In genomic region chr2:119411016-119411415, GRCm38 (mm10) we compare ENCODE assay signal across 18 mouse cellular contexts. TPM values are rescaled to one million over a fixed set of nuclear protein-coding genes. Genes with fewer than 3 reads are reported as not detected.
A peak's percentile ranks its signal among the peaks of the same experiment; 100 is the strongest.
DNase-seq lines count a peak whose midpoint lies in the region; ATAC-seq and TF ChIP-seq lines count a peak whose summit lies in the region.
"Had no signal": no experiment of that assay in that cellular context is flagged by ENCODE, and none has a peak within 500 bp of the region (broad histone marks: within the 10 kb centered on the region; RNA-seq: fewer than 3 reads in every experiment).

No protein-coding gene starts in this region.

- intact Hi-C loops in left cerebral cortex, adult 2 months (cut with DNase I): no loop called here
- intact Hi-C loops in left cerebral cortex, postnatal 25 days (cut with DNase I): no loop called here

- no peaks in the 10 kb centered on the region for H3K4me1 ChIP-seq in intestine, embryonic 14.5 days (replicated peaks; ENCODE audit: control insufficient read depth, insufficient read depth, low read length)
- no peaks in the 10 kb centered on the region for H3K4me1 ChIP-seq in intestine, embryonic 15.5 days (replicated peaks)
- H3K4me1 ChIP-seq in heart, embryonic 15.5 days (replicated peaks): peaks cover 4% of the 10 kb centered on the region; the same call in 1 of the 2 replicates
- H3K4me1 ChIP-seq in lung, postnatal 0 days (ENCODE audit: insufficient read depth, low read depth, low read length): peaks cover 6% of the 10 kb centered on the region; the same call in 1 of the 2 replicates
- peaks cover 2% of the 10 kb centered on the region; the same call in 1 of the 2 replicates for H3K4me1 ChIP-seq in cerebellum, adult 2 months (ENCODE audit: control insufficient read depth, insufficient read depth, low read length)
- H3K4me1 ChIP-seq: midbrain, embryonic 12.5 days; neural tube, embryonic 13.5 days had no signal

- peaks cover 73% of the 10 kb centered on the region for H3K36me3 ChIP-seq in intestine, embryonic 14.5 days (ENCODE audit: control insufficient read depth, insufficient read depth, low read length)
- peaks cover 12% of the 10 kb centered on the region for H3K36me3 ChIP-seq in intestine, embryonic 15.5 days
- peaks cover 47% of the 10 kb centered on the region for H3K36me3 ChIP-seq in heart, embryonic 15.5 days
- H3K36me3 ChIP-seq in lung, postnatal 0 days (ENCODE audit: insufficient read depth, low read length): peaks cover 4% of the 10 kb centered on the region; the same call in 1 of the 2 replicates

- H3K4me3 ChIP-seq in intestine, embryonic 14.5 days (ENCODE audit: low read depth, low read length): no peak overlapping the region
- H3K4me3 ChIP-seq in intestine, embryonic 15.5 days (replicated peaks): no peak overlapping the region
- no peak overlapping the region for H3K4me3 ChIP-seq in left cerebral cortex, adult 2 months
- H3K4me3 ChIP-seq in heart, embryonic 15.5 days: no peak overlapping the region
- no peak overlapping the region for H3K4me3 ChIP-seq in lung, postnatal 0 days (ENCODE audit: low read depth, low read length)
- no peak overlapping the region for H3K4me3 ChIP-seq in cerebellum, adult 2 months (replicated peaks; ENCODE audit: insufficient read depth, low read depth, low read length)
- H3K4me3 ChIP-seq: midbrain, embryonic 12.5 days; neural tube, embryonic 13.5 days had no signal

- 77% methylated on average over 5 of the region's 5 CpGs for WGBS in intestine, embryonic 14.5 days
- WGBS in intestine, embryonic 15.5 days: 74% methylated on average over 5 of the region's 5 CpGs
- WGBS in heart, embryonic 15.5 days: 74% methylated on average over 5 of the region's 5 CpGs
- 53% methylated on average over 5 of the region's 5 CpGs for WGBS in lung, postnatal 0 days
- 86% methylated on average over 5 of the region's 5 CpGs for WGBS in cerebellum, adult 2 months

- TF ChIP-seq CTCF in left cerebral cortex, adult 2 months (IDR thresholded peaks at IDR 0.05): no peak
- no peak for TF ChIP-seq CTCF in lung, postnatal 0 days (IDR thresholded peaks at IDR 0.05)
- no peak for TF ChIP-seq CTCF in cerebellum, adult 2 months (IDR thresholded peaks at IDR 0.05; ENCODE audit: borderline replicate concordance, insufficient read depth, low read depth, low read length)

- TF ChIP-seq POLR2A in cerebellum, adult 2 months (IDR thresholded peaks at IDR 0.05; ENCODE audit: borderline replicate concordance, insufficient read depth, low read length): no peak

- no peak for DNase-seq in intestine, embryonic 14.5 days (ENCODE audit: low spot score)
- DNase-seq in left cerebral cortex, adult 2 months (ENCODE audit: extremely low spot score in 1 of 2, low spot score in 2 of 2): no peak
- no peak for DNase-seq in left cerebral cortex, postnatal 25 days (ENCODE audit: low spot score in 2 of 2)
- DNase-seq in lung, postnatal 0 days (ENCODE audit: low spot score): peak; percentile 17
- DNase-seq in cerebellum, adult 2 months: no peak
- DNase-seq in embryo, embryonic 10.5 days (ENCODE audit: low spot score): no peak
- DNase-seq: adrenal gland, postnatal 36 days; cerebellum, adult 9-10 months; forebrain, postnatal 0 days; liver; right cerebral cortex, postnatal 25 days; thymus, postnatal 4 days had no signal

- peak; percentile 65 for TF ChIP-seq EP300 in lung, postnatal 0 days (IDR thresholded peaks at IDR 0.05)

- no peak overlapping the region for H3K9ac ChIP-seq in intestine, embryonic 14.5 days (ENCODE audit: low read length)
- no peak overlapping the region for H3K9ac ChIP-seq in intestine, embryonic 15.5 days
- no peak overlapping the region for H3K9ac ChIP-seq in heart, embryonic 15.5 days
- no peak overlapping the region for H3K9ac ChIP-seq in lung, postnatal 0 days (replicated peaks; ENCODE audit: low read depth)
- H3K9ac ChIP-seq: forebrain, postnatal 0 days; midbrain, embryonic 12.5 days; neural tube, embryonic 13.5 days had no signal

- ATAC-seq in intestine, embryonic 14.5 days (replicated peaks; ENCODE audit: low FRiP score, low TSS enrichment, low read depth): no peak
- ATAC-seq in intestine, embryonic 15.5 days: no peak
- no peak for ATAC-seq in heart, embryonic 15.5 days (replicated peaks; ENCODE audit: insufficient number of reproducible peaks, insufficient read depth, low FRiP score, low read depth)
- ATAC-seq in lung, postnatal 0 days: 0 out of 2 replicates have a peak, but pooled peaks have one; percentile 12
- ATAC-seq: forebrain, postnatal 0 days; hindbrain, embryonic 16.5 days had no signal

- no peak overlapping the region for H3K4me2 ChIP-seq in intestine, embryonic 14.5 days (ENCODE audit: low read length)
- H3K4me2 ChIP-seq in intestine, embryonic 15.5 days (replicated peaks): no peak overlapping the region
- no peak overlapping the region for H3K4me2 ChIP-seq in heart, embryonic 15.5 days
- H3K4me2 ChIP-seq in lung, postnatal 0 days (replicated peaks; ENCODE audit: low read depth, low read length): no peak overlapping the region
- H3K4me2 ChIP-seq: midbrain, embryonic 12.5 days; neural tube, embryonic 13.5 days had no signal

- no peaks in the 10 kb centered on the region for H3K27me3 ChIP-seq in intestine, embryonic 14.5 days (replicated peaks; ENCODE audit: control insufficient read depth, insufficient read depth, low read length)
- H3K27me3 ChIP-seq in intestine, embryonic 15.5 days (replicated peaks): no peaks in the 10 kb centered on the region
- no peaks in the 10 kb centered on the region for H3K27me3 ChIP-seq in heart, embryonic 15.5 days
- H3K27me3 ChIP-seq in lung, postnatal 0 days (replicated peaks; ENCODE audit: insufficient read depth, low read length): no peaks in the 10 kb centered on the region
- H3K27me3 ChIP-seq in cerebellum, adult 2 months (ENCODE audit: control insufficient read depth, insufficient read depth, low read length): no peaks in the 10 kb centered on the region
- H3K27me3 ChIP-seq: midbrain, embryonic 12.5 days; neural tube, embryonic 13.5 days had no signal

- H3K9me3 ChIP-seq in intestine, embryonic 14.5 days (ENCODE audit: control insufficient read depth, low read length): no peaks in the 10 kb centered on the region
- no peaks in the 10 kb centered on the region for H3K9me3 ChIP-seq in intestine, embryonic 15.5 days
- H3K9me3 ChIP-seq in heart, embryonic 15.5 days (replicated peaks): no peaks in the 10 kb centered on the region
- no peaks in the 10 kb centered on the region for H3K9me3 ChIP-seq in lung, postnatal 0 days (ENCODE audit: low read length)
- H3K9me3 ChIP-seq: midbrain, embryonic 12.5 days; neural tube, embryonic 13.5 days had no signal

- H3K27ac ChIP-seq in intestine, embryonic 14.5 days (ENCODE audit: low read depth): 0 out of 2 replicates have a peak overlapping the region, but pooled peaks have one; percentile 22
- no peak overlapping the region for H3K27ac ChIP-seq in intestine, embryonic 15.5 days
- peak overlapping the region; percentile 16 for H3K27ac ChIP-seq in left cerebral cortex, adult 2 months
- H3K27ac ChIP-seq in heart, embryonic 15.5 days: peak overlapping the region; percentile 72
- no peak overlapping the region for H3K27ac ChIP-seq in lung, postnatal 0 days (ENCODE audit: low read length)
- H3K27ac ChIP-seq in cerebellum, adult 2 months (ENCODE audit: insufficient read depth, low read length): no peak overlapping the region; the same call in 1 of the 2 replicates
- H3K27ac ChIP-seq: macrophage; midbrain, embryonic 12.5 days; neural tube, embryonic 13.5 days had no signal

RNA-seq across cellular contexts. Expression of gene Chac1, which starts 60.0 kb away (rescaled TPM):
- 1.6 and 1.7 TPM in 2 replicates for polyA plus RNA-seq in intestine, embryonic 14.5 days (2014; fragmentation: Nextera tagmentation; extraction: Ambion mirVana)
- polyA plus RNA-seq in intestine, embryonic 15.5 days (2015; fragmentation: Nextera tagmentation; extraction: Ambion mirVana): 2.3 and 2.7 TPM in 2 replicates
- total RNA-seq in left cerebral cortex, adult 2 months (2021): 1 to 10 TPM; 7.5 to 8.7 TPM
- 1 to 10 TPM; 9.6 to 9.8 TPM for total RNA-seq in left cerebral cortex, postnatal 25 days (2021)
- 0.63 and 0.76 TPM in 2 replicates for polyA plus RNA-seq in heart, embryonic 15.5 days (2015; fragmentation: Nextera tagmentation; extraction: Ambion mirVana)
- 1.5 and 1.8 TPM in 2 replicates for polyA plus RNA-seq in lung, postnatal 0 days (2015; fragmentation: Nextera tagmentation; extraction: Ambion mirVana)
- 8.1 and 9.8 TPM in 2 replicates for polyA plus RNA-seq in cerebellum, adult 2 months (2012; rRNA removed)

Comparison
In these comparisons a context has a peak if more than half of its experiments do, and no peak if none do; other contexts are left out.
1. H3K27ac ChIP-seq: peak in intestine, embryonic 14.5 days (single experiment), left cerebral cortex, adult 2 months (single experiment) and heart, embryonic 15.5 days (single experiment); none in intestine, embryonic 15.5 days (single experiment), lung, postnatal 0 days (single experiment) and cerebellum, adult 2 months (single experiment).